Mouse (Mus musculus): ENCODE results near the gene Fgfr3.

Gene Fgfr3

GRCm38 (mm10) chr5:33721541-33722265 is at the start of gene Fgfr3:
TSS of gene Fgfr3 (plus strand) at chr5:33721674.
- in situ Hi-C loops (cut with MseI, MboI) = loop anchor here in 1 of 2 experiments (5.0 kb wide), 1 partner anchor 34 kb away; no protein-coding TSS in a partner anchor

- in situ Hi-C loops (cut with MseI, MboI) = no loop called here
These were observed 47.0 kb upstream of the Fgfr3 start for GRCm38 (mm10) chr5:33674439-33674838.

- in situ Hi-C loops (cut with MseI, MboI) = no loop called here
These were observed 45.5 kb upstream of the Fgfr3 start for GRCm38 (mm10) chr5:33675964-33676363.

GRCm38 (mm10) chr5:33678244-33678643 is 43.2 kb upstream of the Fgfr3 start:
- in situ Hi-C loops (cut with MseI, MboI) = no loop called here

GRCm38 (mm10) chr5:33681044-33681443 is 40.4 kb upstream of the Fgfr3 start:
- in situ Hi-C loops (cut with MseI, MboI) = loop anchor here in 1 of 2 experiments (5.0 kb wide), 1 partner anchor 46 kb away; no protein-coding TSS in a partner anchor

GRCm38 (mm10) chr5:33681611-33682388 is 39.7 kb upstream of the Fgfr3 start:
- in situ Hi-C loops (cut with MseI, MboI) = loop anchor here in 1 of 2 experiments (5.0 kb wide), 1 partner anchor 46 kb away; no protein-coding TSS in a partner anchor

GRCm38 (mm10) chr5:33682963-33683362 is 38.5 kb upstream of the Fgfr3 start:
- in situ Hi-C loops (cut with MseI, MboI) = loop anchor here in 1 of 2 experiments (5.0 kb wide), 1 partner anchor 44 kb away; no protein-coding TSS in a partner anchor

- in situ Hi-C loops (cut with MseI, MboI) = loop anchor here in 1 of 2 experiments (5.0 kb wide), 1 partner anchor 43 kb away; no protein-coding TSS in a partner anchor
These were observed 37.4 kb upstream of the Fgfr3 start for GRCm38 (mm10) chr5:33683897-33684652.

- in situ Hi-C loops (cut with MseI, MboI) = loop anchor here (5.0 kb wide), 2 partner anchors 37 to 42 kb away; partner anchors contain the start of gene Fgfr3 (in 1 of the 2)
These were observed 36.5 kb upstream of the Fgfr3 start for GRCm38 (mm10) chr5:33684932-33685331.

- in situ Hi-C loops (cut with MseI, MboI) = loop anchor here in 1 of 2 experiments (5.0 kb wide), 1 partner anchor 35 kb away; the partner anchor contains the start of gene Fgfr3
These were observed 34.3 kb upstream of the Fgfr3 start for GRCm38 (mm10) chr5:33687142-33687541.

GRCm38 (mm10) chr5:33688278-33689220 is 32.9 kb upstream of the Fgfr3 start:
- in situ Hi-C loops (cut with MseI, MboI) = loop anchor here in 1 of 2 experiments (5.0 kb wide), 1 partner anchor 34 kb away; the partner anchor contains the start of gene Fgfr3

- in situ Hi-C loops (cut with MseI, MboI) = loop anchor here in 1 of 2 experiments (5.0 kb wide), 1 partner anchor 33 kb away; the partner anchor contains the start of gene Fgfr3
These were observed 32.1 kb upstream of the Fgfr3 start for GRCm38 (mm10) chr5:33689221-33689844.

- in situ Hi-C loops (cut with MseI, MboI) = loop anchor here in 1 of 2 experiments (5.0 kb wide), 1 partner anchor 32 kb away; the partner anchor contains the start of gene Fgfr3
These were observed 31.4 kb upstream of the Fgfr3 start for GRCm38 (mm10) chr5:33689852-33690645.

GRCm38 (mm10) chr5:33692393-33692792 is 29.1 kb upstream of the Fgfr3 start:
- in situ Hi-C loops (cut with MseI, MboI) = no loop called here

- in situ Hi-C loops (cut with MseI, MboI) = no loop called here
These were observed 27.0 kb upstream of the Fgfr3 start for GRCm38 (mm10) chr5:33694461-33694847.

GRCm38 (mm10) chr5:33694848-33695717 is 26.4 kb upstream of the Fgfr3 start:
- in situ Hi-C loops (cut with MseI, MboI) = no loop called here

GRCm38 (mm10) chr5:33695718-33696121 is 25.8 kb upstream of the Fgfr3 start:
- in situ Hi-C loops (cut with MseI, MboI) = no loop called here

- in situ Hi-C loops (cut with MseI, MboI) = no loop called here
These were observed 25.0 kb upstream of the Fgfr3 start for GRCm38 (mm10) chr5:33696430-33696829.
